Mouse (Mus musculus) embryonic facial prominence, embryonic 13.5 days (tissue): ENCODE measurements around the gene Sec1. TPM values are rescaled to one million over a fixed set of nuclear protein-coding genes. Genes with fewer than 3 reads are reported as not detected.

Source experiments
- ATAC-seq: fragments of 200-750 bp; cut with Nextera tagmentation; 2 replicates; pipeline ENCODE4 v1.8.0; 2017; ENCODE audit warnings: low read depth; ENCODE audit not compliant: insufficient number of reproducible peaks, insufficient read depth, low FRiP score, low TSS enrichment
- H3K27ac ChIP-seq: fragments of 300-500 bp; sonication (generic); 2 replicates; pipeline ENCODE4 v1.5.1; 2015; ENCODE audit warnings: moderate library complexity, mild to moderate bottlenecking, inconsistent platforms
- H3K27me3 ChIP-seq: fragments of 300-500 bp; sonication (generic); 2 replicates; pipeline ENCODE4 v1.6.1; 2015; ENCODE audit warnings: mild to moderate bottlenecking, inconsistent platforms
- H3K36me3 ChIP-seq: fragments of 300-500 bp; sonication (generic); 2 replicates; pipeline ENCODE4 v1.6.1; 2015; ENCODE audit warnings: mild to moderate bottlenecking, inconsistent platforms
- H3K4me1 ChIP-seq: fragments of 300-500 bp; sonication (generic); 2 replicates; pipeline ENCODE4 v1.6.1; 2015; ENCODE audit warnings: inconsistent platforms
- H3K4me2 ChIP-seq: fragments of 300-500 bp; sonication (generic); 2 replicates; pipeline ENCODE4 v1.6.1; 2015; ENCODE audit warnings: moderate library complexity, mild to moderate bottlenecking, inconsistent platforms
- H3K4me3 ChIP-seq: fragments of 300-500 bp; sonication (generic); 2 replicates; pipeline ENCODE4 v1.5.1; 2015; ENCODE audit warnings: mild to moderate bottlenecking, inconsistent platforms
- H3K9ac ChIP-seq: fragments of 300-500 bp; sonication (generic); 2 replicates; pipeline ENCODE4 v1.6.1; 2015; ENCODE audit warnings: mild to moderate bottlenecking, inconsistent platforms
- H3K9me3 ChIP-seq: fragments of 300-500 bp; sonication (generic); 2 replicates; pipeline ENCODE4 v1.6.1; 2016; ENCODE audit warnings: inconsistent platforms
- WGBS: fragments of 180-500 bp; shearing (Covaris S2); methylation state at CpG from one replicate; pipeline ENCODE4 v1.1.7; 2015; ENCODE audit warnings: mixed read lengths; 5-methylcytosine and 5-hydroxymethylcytosine counted together
- polyA plus RNA-seq: library from polyadenylated mRNA; unstranded; fragments of >200 nt; fragmentation: Nextera tagmentation; extraction: Ambion mirVana; gene quantifications from 2 replicates; pipeline ENCODE4 v1.2.1, GENCODE M21; 2015

Gene Sec1
- polyA plus RNA-seq, 1 experiment from 2014 or later, result 6.3 TPM

DNA sequence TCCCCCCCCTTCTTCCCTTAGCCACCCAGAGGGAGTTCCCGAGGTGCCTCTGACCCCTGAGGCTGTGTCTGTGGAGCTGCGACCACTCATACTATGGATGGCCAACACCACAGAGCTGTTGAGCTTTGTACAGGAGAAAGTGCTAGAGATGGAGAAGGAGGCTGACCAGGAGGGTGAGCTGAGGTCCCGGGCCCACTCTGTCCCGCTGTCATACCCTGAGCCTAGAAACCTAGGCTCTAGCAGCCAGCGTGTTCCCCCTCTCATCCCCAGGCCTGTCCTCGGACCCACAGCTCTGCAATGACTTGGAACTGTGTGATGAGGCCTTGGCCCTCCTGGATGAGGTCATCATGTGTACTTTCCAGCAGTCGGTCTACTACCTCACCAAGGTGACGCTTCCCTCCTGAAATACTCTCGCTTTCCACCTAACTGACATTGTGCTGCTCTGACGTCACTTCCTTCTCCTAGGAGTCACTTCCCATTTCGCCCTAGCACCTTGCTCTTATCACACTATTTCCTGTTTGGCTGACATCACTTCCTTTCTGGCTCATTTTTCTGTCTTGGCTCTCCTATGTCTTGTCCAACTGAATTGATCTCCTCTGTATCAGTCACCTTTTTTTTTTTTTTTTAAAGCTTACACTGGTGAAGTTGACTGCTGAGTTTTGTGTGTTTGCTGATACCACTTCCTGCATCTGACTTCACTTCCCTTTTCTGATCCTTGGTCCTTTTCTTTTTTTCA lies 59.1 kb downstream of the Sec1 start:
- Histone ChIP-seq H3K27ac (0 out of 2 replicates have a peak overlapping the region, but pooled peaks have one; percentile 13), H3K9ac (no peak overlapping the region), H3K4me1 (peaks cover 15% of the 10 kb centered on the region), H3K4me3 (no peak overlapping the region), H3K9me3 (0 out of 2 replicates have a peak, but pooled peaks cover 6% of the 10 kb centered on the region), H3K4me2 (no peak overlapping the region), H3K36me3 (peaks cover 11% of the 10 kb centered on the region), H3K27me3 (peaks cover 30% of the 10 kb centered on the region)
- 79% methylated on average over 11 of the region's 11 CpGs for WGBS
- no peak for ATAC-seq

DNA sequence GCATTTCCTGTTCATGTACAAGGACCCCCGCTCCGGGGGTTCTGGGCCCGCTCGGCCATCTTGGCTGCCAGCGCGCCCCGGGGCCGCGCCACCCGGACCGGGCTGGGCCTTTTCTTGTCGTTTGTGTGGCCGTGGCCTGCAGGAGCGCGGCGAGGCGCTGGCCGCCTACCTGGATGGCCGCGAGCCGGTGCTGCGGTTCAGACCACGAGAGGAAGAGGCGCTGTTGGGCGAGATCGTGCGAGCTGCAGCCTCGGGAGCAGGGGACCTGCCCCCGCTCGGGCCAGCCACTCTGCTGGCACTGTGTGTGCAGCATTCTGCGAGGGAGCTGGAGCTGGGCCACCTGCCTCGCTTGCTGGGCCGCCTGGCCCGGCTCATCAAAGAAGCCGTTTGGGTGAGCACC lies 61.7 kb downstream of the Sec1 start:
- Histone ChIP-seq H3K4me1 (peaks cover 16% of the 10 kb centered on the region), H3K9ac (peak overlapping the region; percentile 63), H3K27me3 (peaks cover 51% of the 10 kb centered on the region), H3K4me3 (peak overlapping the region; percentile 24), H3K27ac (no peak overlapping the region), H3K9me3 (0 out of 2 replicates have a peak, but pooled peaks cover 6% of the 10 kb centered on the region), H3K36me3 (peaks cover 11% of the 10 kb centered on the region), H3K4me2 (peak overlapping the region; percentile 57)
- ATAC-seq, result no peak
- WGBS, result 9% methylated on average over 35 of the region's 35 CpGs

DNA sequence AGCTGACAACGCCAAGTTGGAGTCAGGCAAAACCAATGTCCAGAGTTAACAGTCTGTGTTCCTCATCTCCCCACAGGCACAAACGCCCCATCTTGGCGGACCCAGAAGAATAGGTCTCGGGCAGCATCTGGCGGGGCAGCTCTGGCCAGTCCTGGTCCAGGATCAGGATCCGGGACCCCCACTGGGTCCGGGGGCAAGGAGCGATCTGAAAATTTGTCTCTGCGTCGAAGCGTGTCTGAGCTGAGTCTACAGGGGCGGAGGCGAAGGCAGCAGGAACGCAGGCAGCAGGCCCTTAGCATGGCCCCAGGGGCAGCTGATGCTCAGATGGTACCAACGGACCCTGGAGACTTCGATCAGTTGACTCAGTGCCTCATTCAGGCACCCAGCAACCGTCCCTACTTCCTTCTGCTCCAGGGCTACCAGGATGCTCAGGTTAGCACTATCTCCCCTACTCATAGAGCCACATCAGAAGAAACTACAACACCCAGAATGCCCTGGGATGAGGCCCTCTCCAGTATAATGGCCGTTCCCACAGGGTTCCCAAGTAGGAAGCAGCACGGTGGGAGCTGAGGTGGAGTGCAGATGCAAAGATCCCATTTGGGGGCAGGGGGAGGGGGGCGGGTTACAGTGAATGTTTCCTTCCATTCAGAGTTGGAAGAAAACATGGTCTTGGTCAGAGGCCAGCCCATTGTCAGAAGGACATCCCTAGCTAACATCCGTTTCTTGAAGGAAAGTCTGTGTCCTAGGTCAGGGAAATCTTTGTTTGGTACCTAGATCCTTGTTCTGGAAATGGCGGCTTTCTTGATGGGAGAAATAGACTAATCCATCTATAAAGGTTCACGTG lies 63.9 kb downstream of the Sec1 start:
- ATAC-seq, result no peak
- Histone ChIP-seq H3K4me1 (peaks cover 16% of the 10 kb centered on the region), H3K4me3 (no peak overlapping the region), H3K4me2 (no peak overlapping the region), H3K27me3 (peaks cover 59% of the 10 kb centered on the region), H3K9ac (no peak overlapping the region), H3K27ac (no peak overlapping the region), H3K9me3 (no peaks in the 10 kb centered on the region), H3K36me3 (no peaks in the 10 kb centered on the region)
- WGBS, result 70% methylated on average over 23 of the region's 23 CpGs

DNA sequence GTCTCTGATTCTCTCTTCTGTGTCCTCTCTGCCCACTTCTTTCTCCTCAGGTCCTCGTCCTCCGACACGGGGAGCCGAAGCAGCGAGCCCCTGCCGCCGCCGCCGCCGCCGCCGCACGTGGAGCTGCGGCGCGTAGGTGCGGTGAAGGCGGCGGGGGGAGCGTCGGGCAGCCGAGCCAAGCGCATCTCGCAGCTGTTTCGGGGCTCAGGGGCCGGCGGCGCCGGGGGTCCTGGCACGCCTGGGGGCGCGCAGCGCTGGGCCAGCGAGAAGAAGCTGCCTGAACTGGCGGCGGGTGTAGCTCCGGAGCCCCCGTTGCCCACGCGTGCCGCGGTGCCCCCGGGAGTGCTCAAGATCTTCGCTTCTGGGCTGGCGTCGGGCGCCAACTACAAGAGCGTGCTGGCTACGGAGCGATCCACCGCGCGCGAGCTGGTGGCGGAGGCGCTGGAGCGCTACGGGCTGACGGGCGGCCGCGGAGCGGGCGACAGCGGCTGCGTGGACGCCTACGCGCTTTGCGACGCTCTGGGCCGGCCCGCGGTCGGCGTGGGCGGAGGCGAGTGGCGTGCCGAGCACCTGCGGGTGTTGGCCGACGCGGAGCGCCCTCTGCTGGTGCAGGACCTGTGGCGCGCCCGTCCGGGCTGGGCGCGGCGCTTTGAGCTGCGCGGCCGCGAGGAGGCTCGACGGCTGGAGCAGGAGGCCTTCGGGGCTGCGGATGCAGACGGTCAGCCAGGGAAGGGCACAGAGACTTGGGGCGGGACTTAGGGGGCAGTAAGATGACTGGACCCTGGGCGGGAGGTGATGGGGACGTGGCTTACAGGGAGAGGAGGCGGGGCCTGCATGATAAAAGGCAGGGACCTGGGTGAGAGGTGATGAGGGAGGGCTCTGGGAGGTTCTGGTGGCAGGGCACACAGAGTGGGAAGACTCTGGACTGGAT lies 65.6 kb downstream of the Sec1 start:
- ATAC-seq, result peak; percentile 60
- Histone ChIP-seq H3K4me3 (peak overlapping the region; percentile 59), H3K4me2 (peak overlapping the region; percentile 96), H3K36me3 (no peaks in the 10 kb centered on the region), H3K27ac (peak overlapping the region; percentile 29; the same call in 1 of the 2 replicates), H3K9ac (peak overlapping the region; percentile 81), H3K27me3 (peaks cover 59% of the 10 kb centered on the region), H3K4me1 (peaks cover 16% of the 10 kb centered on the region), H3K9me3 (no peaks in the 10 kb centered on the region)
- WGBS, result 1% methylated on average over 105 of the region's 105 CpGs

Other genes with a start within 250 kb of the Sec1 start
- gene Ftl1, start 234.5 kb downstream of the Sec1 start, polyA plus RNA-seq, result 5,253 and 5,612 TPM in 2 replicates
- gene Bax, start 227.5 kb downstream of the Sec1 start, polyA plus RNA-seq, result 154 and 190 TPM in 2 replicates
- gene Tulp2, start 212.5 kb downstream of the Sec1 start, polyA plus RNA-seq, result 0.59 and 1.2 TPM in 2 replicates
- not detected in 2 replicates for gene Gm45808, start 207.6 kb downstream of the Sec1 start, polyA plus RNA-seq
- gene Dhdh, start 205.6 kb downstream of the Sec1 start, polyA plus RNA-seq, result 4.5 TPM in 2 replicates
- gene Nucb1, start 184.0 kb downstream of the Sec1 start, polyA plus RNA-seq, result 198 and 206 TPM in 2 replicates
- 22.9 and 23.0 TPM in 2 replicates for gene Ppp1r15a, start 168.1 kb downstream of the Sec1 start, polyA plus RNA-seq
- gene Plekha4, start 168.1 kb downstream of the Sec1 start, polyA plus RNA-seq, result 2.9 and 3.8 TPM in 2 replicates
- gene Hsd17b14, start 139.5 kb downstream of the Sec1 start, polyA plus RNA-seq, result 0.25 and 0.83 TPM in 2 replicates
- 67.1 and 68.4 TPM in 2 replicates for gene Bcat2, start 124.2 kb downstream of the Sec1 start, polyA plus RNA-seq
- 0.39 and 0.96 TPM in 2 replicates for gene Fgf21, start 78.9 kb downstream of the Sec1 start, polyA plus RNA-seq
- 1.9 and 2.3 TPM in 2 replicates for gene Fut1, start 77.1 kb downstream of the Sec1 start, polyA plus RNA-seq
- 0.27 and 0.39 TPM in 2 replicates for gene Izumo1, start 72.6 kb downstream of the Sec1 start, polyA plus RNA-seq
- gene Rasip1, start 66.9 kb downstream of the Sec1 start, polyA plus RNA-seq, result 8.0 and 8.8 TPM in 2 replicates
- 5.2 and 7.8 TPM in 2 replicates for gene Mamstr, start 54.4 kb downstream of the Sec1 start, polyA plus RNA-seq
- 0.45 and 0.54 TPM in 2 replicates for gene Fut2, start 28.0 kb downstream of the Sec1 start, polyA plus RNA-seq
- 5.4 and 5.7 TPM in 2 replicates for gene Ntn5, start 10.4 kb downstream of the Sec1 start, polyA plus RNA-seq
- gene Car11, start 5.4 kb upstream of the Sec1 start, polyA plus RNA-seq, result 15.2 and 17.3 TPM in 2 replicates
- gene Dbp, start 10.7 kb upstream of the Sec1 start, polyA plus RNA-seq, result 7.8 and 10.2 TPM in 2 replicates
- 936 and 1,128 TPM in 2 replicates for gene Rpl18, start 21.1 kb upstream of the Sec1 start, polyA plus RNA-seq
- gene Sphk2, start 23.6 kb upstream of the Sec1 start, polyA plus RNA-seq, result 34.4 and 34.9 TPM in 2 replicates
- 1.4 and 1.5 TPM in 2 replicates for gene Fam83e, start 26.8 kb upstream of the Sec1 start, polyA plus RNA-seq
- not detected in 2 replicates for gene Spaca4, start 31.4 kb upstream of the Sec1 start, polyA plus RNA-seq
- gene Lmtk3, start 89.3 kb upstream of the Sec1 start, polyA plus RNA-seq, result 4.1 and 4.2 TPM in 2 replicates
- 7.7 and 8.4 TPM in 2 replicates for gene Sult2b1, start 90.3 kb upstream of the Sec1 start, polyA plus RNA-seq
- 133 and 138 TPM in 2 replicates for gene Cyth2, start 120.2 kb upstream of the Sec1 start, polyA plus RNA-seq
- 2.2 TPM in 2 replicates for gene Kcnj14, start 130.4 kb upstream of the Sec1 start, polyA plus RNA-seq
- 62.7 and 74.0 TPM in 2 replicates for gene Grwd1, start 136.5 kb upstream of the Sec1 start, polyA plus RNA-seq
- 62.6 and 74.4 TPM in 2 replicates for gene Kdelr1, start 178.4 kb upstream of the Sec1 start, polyA plus RNA-seq
- 0.56 and 0.72 TPM in 2 replicates for gene Grin2d, start 184.0 kb upstream of the Sec1 start, polyA plus RNA-seq
- gene Syngr4, start 202.3 kb upstream of the Sec1 start, polyA plus RNA-seq, result 0.41 TPM in 1 of 2 replicates, not detected in the other
- gene Tmem143, start 202.5 kb upstream of the Sec1 start, polyA plus RNA-seq, result 7.1 and 7.2 TPM in 2 replicates
- gene Emp3, start 227.0 kb upstream of the Sec1 start, polyA plus RNA-seq, result 199 and 213 TPM in 2 replicates
- gene Ccdc114, start 229.7 kb upstream of the Sec1 start, polyA plus RNA-seq, result 2.4 and 3.2 TPM in 2 replicates